Mouse (Mus musculus) gastrocnemius, postnatal 25 days (tissue): ENCODE measurements around the gene Col4a1. TPM values are rescaled to one million over a fixed set of nuclear protein-coding genes. Genes with fewer than 3 reads are reported as not detected.

ENCODE experiments used
- DNase-seq: peaks from one replicate; pipeline ENCODE4 v3.0.0; 2022
- total RNA-seq, 2 experiments: library from RNA; stranded (reverse); gene quantifications; 1 replicate in 1 of 2; 2 replicates in 1 of 2; pipeline ENCODE4 v1.2.3; 2021

The Col4a1 gene
- total RNA-seq, 2 experiments from 2014 or later = 206 to 284 TPM

DNA sequence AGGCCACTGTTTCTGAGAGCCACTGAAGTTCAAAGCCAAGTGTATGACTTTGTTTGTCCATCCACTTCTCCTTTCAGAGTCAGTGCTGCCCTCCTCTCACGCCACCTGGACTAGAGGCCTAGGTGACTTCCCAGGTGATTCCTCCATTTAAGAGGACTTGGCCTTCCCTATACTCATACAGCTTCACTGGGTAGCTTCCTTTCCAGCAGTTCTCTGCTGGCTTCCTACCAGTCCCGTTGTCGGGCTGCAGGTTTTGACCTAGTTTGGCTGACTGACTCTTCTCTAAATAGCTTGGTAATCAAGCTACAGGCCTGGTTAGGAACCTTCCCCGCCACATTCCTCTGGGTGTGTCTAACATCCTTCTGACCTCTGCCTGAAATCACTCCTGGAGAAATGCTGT lies 18.9 kb upstream of the Col4a1 start:
- DNase-seq = no peak

- DNase-seq = no peak
Measured at GRCm38 (mm10) chr8:11327722-11328417, 15.2 kb upstream of the Col4a1 start.

- no peak for DNase-seq
Measured at GRCm38 (mm10) chr8:11327298-11327697, 14.7 kb upstream of the Col4a1 start.

- no peak for DNase-seq
Measured at GRCm38 (mm10) chr8:11324801-11325395, 12.3 kb upstream of the Col4a1 start.

DNA sequence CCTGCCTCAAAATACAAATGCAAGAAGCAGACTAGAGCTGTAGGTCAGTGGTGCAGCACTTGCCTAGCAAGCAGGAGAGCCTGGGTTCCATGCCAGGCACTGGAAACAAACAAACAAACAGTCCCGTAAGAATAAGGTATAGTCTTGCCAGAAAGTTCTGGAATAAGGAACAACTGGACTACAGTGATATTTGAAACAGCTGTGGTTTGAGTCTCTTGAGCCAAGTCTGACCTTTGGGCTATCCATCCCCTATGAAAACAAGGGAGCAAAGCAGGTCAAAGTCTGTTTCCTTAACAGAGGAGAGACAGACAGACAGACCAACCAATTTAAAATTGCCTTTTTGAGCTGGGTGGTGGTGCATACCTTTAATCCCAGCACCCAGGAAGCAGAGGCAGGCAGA lies 11.1 kb upstream of the Col4a1 start:
- no peak for DNase-seq

DNA sequence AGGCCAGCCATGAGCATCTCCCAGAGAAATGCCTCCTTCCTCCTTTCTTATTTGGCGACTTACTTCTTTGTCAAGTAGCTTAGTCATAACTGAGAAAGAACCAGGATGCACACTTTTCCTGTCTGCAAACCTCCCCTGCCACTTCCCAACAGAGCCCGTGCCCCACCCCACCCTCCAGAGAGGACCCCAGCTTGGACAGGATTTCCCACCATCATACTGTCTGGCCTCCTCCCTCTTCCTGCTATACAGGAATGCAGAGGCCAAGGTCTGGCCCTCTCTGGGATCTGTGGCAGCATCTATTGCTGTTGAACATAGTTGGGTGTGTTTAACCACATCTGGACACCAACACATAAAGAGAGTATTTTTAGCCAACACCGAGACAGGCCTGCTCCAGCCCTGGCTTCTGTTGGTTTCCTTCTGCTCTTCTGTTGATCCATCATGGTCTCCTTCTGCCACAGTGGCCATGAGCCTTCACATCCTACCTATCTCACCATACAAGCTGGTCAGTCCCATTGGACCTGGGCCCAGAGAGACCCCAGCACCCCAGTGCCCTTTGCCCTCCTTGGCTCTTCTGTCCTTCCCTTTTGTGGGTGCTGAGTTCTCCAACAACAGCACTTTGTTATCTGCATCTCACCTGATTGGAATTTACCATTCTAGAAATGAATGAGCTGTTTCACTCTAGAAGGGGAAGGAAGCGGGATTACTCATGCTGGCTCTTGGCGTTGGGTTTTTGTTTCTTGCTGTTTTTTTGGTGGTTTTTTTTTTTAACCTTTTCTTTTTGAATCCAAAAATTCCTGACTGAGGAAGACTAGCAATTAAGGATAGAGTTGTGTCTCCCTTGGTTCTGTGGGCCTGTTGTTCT lies 10.3 kb upstream of the Col4a1 start:
- no peak for DNase-seq

DNA sequence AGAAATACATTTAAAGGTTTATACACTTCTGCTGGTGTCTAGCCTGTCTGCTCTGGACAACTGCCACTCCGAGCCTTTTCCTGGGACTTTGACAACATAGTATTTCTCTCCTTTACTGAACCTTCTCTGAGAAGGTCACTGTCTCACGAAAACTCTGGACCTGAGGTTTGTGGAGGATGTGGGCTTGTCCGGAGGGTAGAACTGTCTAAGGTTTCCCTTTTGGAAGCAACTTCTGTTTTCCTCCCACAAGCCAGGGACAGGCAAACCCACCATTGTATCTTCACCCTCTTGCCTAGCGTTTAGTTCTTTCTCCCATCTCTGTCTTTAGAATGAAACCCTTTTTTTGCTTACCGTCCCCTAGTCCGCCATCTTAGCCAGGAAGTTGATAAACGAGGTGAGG lies 9.2 kb upstream of the Col4a1 start:
- DNase-seq = no peak

- no peak for DNase-seq
Measured at GRCm38 (mm10) chr8:11319405-11319804, 6.8 kb upstream of the Col4a1 start.

- DNase-seq = no peak
Measured at GRCm38 (mm10) chr8:11316118-11316517, 3.5 kb upstream of the Col4a1 start.

DNA sequence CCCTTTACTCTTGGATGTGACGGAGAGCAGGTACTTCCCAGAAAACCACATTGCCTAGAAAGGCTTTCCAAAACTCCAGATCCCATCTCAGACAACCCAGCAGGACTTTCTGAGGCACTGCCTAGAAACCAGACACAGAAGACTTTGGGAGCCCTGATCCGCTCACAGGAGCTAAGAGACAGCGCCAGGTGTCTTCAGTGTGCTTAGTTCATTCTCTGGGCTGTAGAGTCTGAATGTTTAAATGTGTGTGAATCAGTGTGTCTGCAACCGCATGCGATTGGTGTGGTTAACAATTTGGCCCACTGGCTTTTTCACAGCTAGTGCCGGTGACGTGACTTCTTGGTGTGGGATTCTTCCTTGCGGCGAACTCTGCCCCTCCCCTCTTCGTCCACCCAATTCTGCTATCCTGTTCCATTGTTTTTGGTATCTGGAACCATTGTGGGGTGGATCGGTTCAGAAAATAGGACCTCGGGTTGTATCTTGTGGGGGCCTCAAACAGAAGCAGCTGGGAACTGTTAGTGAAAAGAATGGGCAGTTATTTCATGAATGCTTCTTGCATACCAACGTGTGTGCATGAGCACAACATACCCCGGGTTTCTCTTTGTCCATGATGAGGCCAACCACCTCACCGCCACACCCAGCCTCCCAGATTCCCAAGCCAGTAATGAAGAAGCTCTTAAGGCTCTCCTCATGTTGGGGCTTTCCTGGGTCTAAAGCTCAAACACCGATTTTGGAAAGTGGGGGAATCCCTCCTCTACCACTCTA lies 2.7 kb upstream of the Col4a1 start:
- no peak for DNase-seq

DNA sequence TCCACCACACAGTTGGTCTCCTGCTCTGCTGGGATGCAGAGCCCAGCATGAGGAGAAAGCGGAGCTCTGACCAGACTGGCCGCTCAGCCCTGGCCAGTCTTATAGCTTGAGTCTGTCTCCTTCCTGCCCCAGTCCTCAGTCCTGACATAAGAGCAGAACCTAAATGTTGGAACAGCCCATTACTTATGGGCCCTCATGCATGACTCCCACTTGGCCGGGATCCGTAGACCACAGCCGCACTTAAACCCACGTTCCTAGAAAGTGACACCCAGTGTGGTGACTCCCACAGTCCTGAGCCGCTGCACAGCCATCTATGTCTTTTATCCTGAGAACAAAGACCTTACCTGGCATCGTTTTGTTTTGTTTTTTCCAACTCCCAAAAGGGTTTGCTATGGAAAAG lies 2.0 kb upstream of the Col4a1 start:
- no peak for DNase-seq

- DNase-seq = no peak
Measured at GRCm38 (mm10) chr8:11313176-11314111, 818 bp upstream of the Col4a1 start.

DNA sequence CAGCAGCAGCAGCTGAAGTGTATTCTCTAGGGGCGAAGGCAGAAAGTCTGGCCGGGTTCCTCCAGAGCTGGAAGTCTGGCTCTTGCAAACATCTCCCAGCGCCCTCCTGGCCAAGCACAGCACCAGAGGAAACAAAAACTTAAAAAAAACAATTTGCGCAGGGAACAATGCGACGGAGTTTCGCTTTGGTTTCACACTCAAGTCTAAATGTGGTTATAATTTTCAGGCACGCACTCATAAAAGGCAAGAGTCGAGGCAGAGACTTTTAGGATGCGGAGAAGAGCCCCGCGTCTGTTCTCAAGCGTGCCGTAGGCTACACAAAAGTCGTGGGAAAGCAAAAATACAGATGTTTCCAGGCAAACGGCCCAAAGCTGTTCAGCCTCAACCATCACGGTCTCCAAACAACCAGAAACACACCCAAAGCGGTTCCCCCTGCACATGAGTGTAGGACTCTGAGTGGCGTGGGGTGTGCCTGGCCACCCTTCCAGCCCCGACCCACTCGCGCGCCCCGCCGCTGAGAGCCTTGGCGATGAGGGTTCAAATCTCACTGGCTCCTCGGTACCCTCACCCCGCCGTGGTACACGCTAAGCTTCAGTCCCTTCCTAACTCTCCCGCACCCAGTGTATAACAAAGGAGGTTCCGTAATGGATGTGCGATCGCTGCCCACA lies 811 bp downstream of the Col4a1 start:
- peak; percentile 74 for DNase-seq

DNA sequence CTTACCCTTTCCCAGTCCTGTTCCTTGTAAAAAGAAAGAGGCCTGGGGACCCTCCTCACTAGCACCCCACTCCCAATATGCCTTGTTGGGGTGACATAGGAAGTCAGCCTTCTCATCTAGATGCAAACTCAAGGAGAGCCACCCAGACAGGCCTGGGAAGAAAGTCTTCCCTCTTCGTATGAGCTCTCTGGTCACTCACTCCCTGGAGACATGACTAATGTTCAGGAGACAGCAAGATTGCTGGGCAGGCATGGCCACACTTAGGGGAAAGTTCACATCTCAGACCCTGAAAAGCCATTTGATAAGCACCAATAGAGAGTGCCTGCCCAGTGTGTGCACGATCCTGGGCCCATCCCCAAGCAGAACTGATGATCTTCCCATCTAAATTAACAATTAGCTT lies 2.6 kb downstream of the Col4a1 start:
- DNase-seq = no peak

- no peak for DNase-seq
Measured at GRCm38 (mm10) chr8:11309226-11309625, 3.4 kb downstream of the Col4a1 start.

DNA sequence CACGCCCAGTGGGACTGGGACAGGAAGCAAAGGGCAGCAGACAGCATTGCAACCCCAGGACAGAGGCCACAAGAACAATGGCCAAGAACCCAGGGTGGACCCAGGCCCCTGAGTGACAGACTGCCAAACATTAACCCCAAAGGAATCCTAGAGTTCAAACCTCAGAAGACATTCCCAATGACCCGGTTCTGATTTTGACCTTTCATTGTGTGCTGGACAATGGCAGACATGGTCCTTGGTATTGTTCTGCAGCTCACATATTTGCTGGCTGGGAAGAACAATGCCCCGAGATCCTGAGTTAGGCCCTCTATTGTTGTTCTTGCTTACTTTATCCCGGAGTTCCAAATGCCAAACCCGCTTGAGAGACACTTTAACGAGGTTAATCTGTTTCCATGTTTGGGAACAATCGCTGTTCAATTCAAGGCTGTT lies 4.0 kb downstream of the Col4a1 start:
- DNase-seq = no peak

DNA sequence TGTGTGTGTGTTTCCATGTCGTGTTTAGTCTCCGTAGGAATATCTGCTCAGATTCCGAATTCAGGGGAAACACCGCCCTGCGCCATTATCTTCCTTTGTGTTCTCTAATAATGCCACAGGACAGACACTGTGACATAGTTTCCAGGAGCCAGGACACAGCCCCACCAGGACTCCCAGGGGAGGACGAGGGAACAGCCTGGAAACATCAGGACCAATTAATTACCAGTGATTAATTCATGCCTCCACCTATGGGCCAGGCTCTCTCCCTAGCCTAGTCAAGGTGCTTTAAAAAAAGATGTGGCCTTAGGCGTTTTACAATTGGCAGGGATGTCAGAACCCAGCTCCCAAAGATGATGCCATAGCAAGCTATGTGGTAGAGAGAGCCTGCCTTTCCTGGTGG lies 5.2 kb downstream of the Col4a1 start:
- no peak for DNase-seq

DNA sequence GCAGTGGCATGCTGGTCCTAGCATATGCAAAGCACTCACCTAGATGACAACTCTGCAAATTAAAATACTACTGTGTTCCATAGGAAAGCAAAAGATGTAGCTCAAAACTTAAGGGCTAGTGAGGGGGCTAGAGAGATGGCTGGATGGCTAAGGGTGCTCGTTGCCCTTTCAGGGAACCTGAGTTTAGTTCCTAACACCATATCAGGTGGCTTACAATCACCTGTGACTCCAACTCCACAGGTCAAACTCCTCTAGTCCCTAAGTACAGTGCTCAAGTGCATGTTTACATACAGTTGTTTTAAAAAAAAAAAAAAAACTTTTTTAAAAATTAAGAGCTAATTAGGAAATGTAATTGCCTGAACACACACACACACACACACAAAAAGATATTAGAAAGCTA lies 7.1 kb downstream of the Col4a1 start:
- DNase-seq = no peak

GRCm38 (mm10) chr8:11304027-11304601 lies 8.5 kb downstream of the Col4a1 start:
- DNase-seq = no peak

DNA sequence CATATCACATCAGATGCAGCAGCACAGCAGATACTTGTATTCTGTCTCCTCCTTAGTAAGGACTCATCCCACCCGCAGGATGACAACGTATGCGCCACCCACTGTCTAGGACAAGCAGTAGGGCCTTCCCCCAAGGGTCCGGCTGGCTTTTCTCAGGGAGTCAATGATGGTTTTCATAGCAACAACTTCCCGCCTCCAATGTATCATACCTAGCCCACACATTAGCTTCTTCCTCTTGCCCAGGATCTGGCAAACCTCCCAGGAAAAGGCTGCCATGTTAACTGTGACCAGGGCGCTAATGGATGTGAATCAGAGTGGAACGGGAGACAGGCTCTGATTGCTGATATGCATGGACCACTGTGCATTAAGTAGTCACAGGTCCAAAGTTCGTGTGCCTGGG lies 12.2 kb downstream of the Col4a1 start:
- DNase-seq = no peak

GRCm38 (mm10) chr8:11299317-11299602 lies 13.4 kb downstream of the Col4a1 start:
- DNase-seq = no peak
